Mouse (Mus musculus) lung, embryonic 16.5 days (tissue): Measurements from ENCODE around the gene Nap1l2. TPM values are rescaled to one million over a fixed set of nuclear protein-coding genes. Genes with fewer than 3 reads are reported as not detected.
"Not testable (repeated sequence)": the region's sequence is repeated elsewhere in the genome, so short reads cannot be mapped to it uniquely, and the experiment has no call there.

Source experiments
- ATAC-seq: fragments of 200-750 bp; cut with Nextera tagmentation; 2 replicates; pipeline ENCODE4 v1.8.0; 2017; ENCODE audit warnings: low read depth, mild to moderate bottlenecking, moderate library complexity
- H3K27ac ChIP-seq: fragments of 300-500 bp; sonication (generic); 2 replicates; pipeline ENCODE4 v1.5.1; 2014; ENCODE audit warnings: mild to moderate bottlenecking, control low read depth, low read length
- H3K27me3 ChIP-seq: fragments of 300-500 bp; sonication (generic); 2 replicates; pipeline ENCODE4 v1.6.1; 2014; ENCODE audit warnings: low read depth, low read length, mixed read lengths; ENCODE audit not compliant: control insufficient read depth, insufficient read depth
- H3K36me3 ChIP-seq: fragments of 300-500 bp; sonication (generic); 2 replicates; pipeline ENCODE4 v1.6.1; 2014; ENCODE audit warnings: low read length; ENCODE audit not compliant: control insufficient read depth, insufficient read depth
- H3K4me1 ChIP-seq: fragments of 300-500 bp; sonication (generic); replicated peaks from 2 replicates; pipeline ENCODE4 v1.6.1; 2014; ENCODE audit warnings: low read length, mixed read lengths; ENCODE audit not compliant: control insufficient read depth, insufficient read depth
- H3K4me2 ChIP-seq: fragments of 300-500 bp; sonication (generic); 2 replicates; pipeline ENCODE4 v1.6.1; 2014; ENCODE audit warnings: low read depth, low read length, control low read depth
- H3K4me3 ChIP-seq: fragments of 300-500 bp; sonication (generic); 2 replicates; pipeline ENCODE4 v1.5.1; 2014; ENCODE audit warnings: mild to moderate bottlenecking, low read length, control low read depth
- H3K9ac ChIP-seq: fragments of 300-500 bp; sonication (generic); 2 replicates; pipeline ENCODE4 v1.6.1; 2014; ENCODE audit warnings: low read length, control low read depth
- H3K9me3 ChIP-seq: fragments of 300-500 bp; sonication (generic); 2 replicates; pipeline ENCODE4 v1.6.1; 2016; ENCODE audit warnings: low read length; ENCODE audit not compliant: control insufficient read depth
- WGBS: fragments of 180-500 bp; shearing (Covaris S2); extraction: QIAGEN DNeasy Blood & Tissue Kit; methylation state at CpG from one replicate; pipeline ENCODE4 v1.1.7; 2014; 5-methylcytosine and 5-hydroxymethylcytosine counted together
- polyA plus RNA-seq: library from polyadenylated mRNA; unstranded; fragments of >200 nt; fragmentation: Nextera tagmentation; extraction: Ambion mirVana; gene quantifications from 2 replicates; pipeline ENCODE4 v1.2.1, GENCODE M21; 2015

Gene Nap1l2
- polyA plus RNA-seq: 0.96 and 1.1 TPM in 2 replicates

DNA sequence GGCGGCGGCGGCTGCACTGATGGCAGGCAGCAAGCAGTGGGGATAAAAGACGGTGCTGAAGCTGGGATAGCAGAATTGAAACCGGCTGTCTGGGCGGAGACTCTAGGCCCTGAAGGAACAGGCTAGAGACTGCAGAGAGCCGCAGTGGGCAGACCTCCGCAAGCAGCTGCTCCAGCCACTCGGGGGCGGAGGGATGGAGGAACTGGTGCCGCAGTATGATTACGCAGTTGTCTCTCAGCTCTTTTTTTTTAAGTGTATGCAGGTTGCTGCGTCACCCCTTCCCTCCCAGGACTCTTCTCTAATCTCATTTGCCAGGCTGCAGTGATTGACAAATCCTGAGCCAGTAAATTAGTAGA is at the start of gene Nap1l2:
Gene Nap1l2, minus strand, starts transcription at position 210 of the 356 bp plus-strand sequence.
- no peaks in the 10 kb centered on the region for H3K9me3 ChIP-seq
- no peak within 1 kb of the TSS for H3K27ac ChIP-seq
- H3K27me3 ChIP-seq: peaks cover 14% of the 10 kb centered on the region
- peak within 1 kb of the TSS; percentile 55 for H3K4me2 ChIP-seq
- H3K4me3 ChIP-seq: peak within 1 kb of the TSS; percentile 49
- ATAC-seq: peak; percentile 52; the same call in 1 of the 2 replicates
- 13% methylated on average over 13 of the region's 13 CpGs for WGBS
- no peaks in the 10 kb centered on the region for H3K4me1 ChIP-seq
- peak within 1 kb of the TSS; percentile 28; the same call in 1 of the 2 replicates for H3K9ac ChIP-seq
- no peaks in the 10 kb centered on the region for H3K36me3 ChIP-seq

DNA sequence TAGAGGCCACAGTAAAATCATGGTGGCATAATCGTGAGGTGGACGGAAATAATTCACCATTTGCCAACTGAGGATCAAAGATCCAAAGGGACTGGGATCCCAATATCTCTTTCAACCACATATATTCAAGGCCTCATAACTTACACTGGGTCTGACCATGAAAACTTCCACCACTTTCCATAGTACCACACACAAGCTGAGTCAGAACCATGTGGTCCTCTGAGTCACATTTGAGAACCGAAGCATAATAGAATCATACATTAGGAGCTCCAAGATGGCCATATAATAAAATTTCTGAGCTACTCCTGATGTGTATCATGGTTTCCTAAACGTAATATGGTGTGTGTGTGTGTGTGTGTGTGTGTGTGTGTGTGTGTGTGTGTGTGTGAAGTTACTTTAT is 28.8 kb upstream of the Nap1l2 start:
- H3K9me3 ChIP-seq: no peaks in the 10 kb centered on the region
- H3K36me3 ChIP-seq: no peaks in the 10 kb centered on the region
- no peak overlapping the region for H3K27ac ChIP-seq
- no peak overlapping the region for H3K9ac ChIP-seq
- no peak overlapping the region for H3K4me3 ChIP-seq
- WGBS: 76% methylated on average over 4 of the region's 4 CpGs
- no peaks in the 10 kb centered on the region; the same call in 1 of the 2 replicates for H3K27me3 ChIP-seq
- no peaks in the 10 kb centered on the region for H3K4me1 ChIP-seq
- no peak overlapping the region for H3K4me2 ChIP-seq
- no peak for ATAC-seq

- Histone ChIP-seq H3K9ac (no peak overlapping the region), H3K27me3 (peaks cover 14% of the 10 kb centered on the region), H3K4me1 (no peaks in the 10 kb centered on the region), H3K9me3 (no peaks in the 10 kb centered on the region), H3K27ac (no peak overlapping the region), H3K4me2 (peak overlapping the region; percentile 55), H3K4me3 (peak overlapping the region; percentile 49; the same call in 1 of the 2 replicates), H3K36me3 (no peaks in the 10 kb centered on the region)
- 36% methylated on average over 1 of the region's 1 CpGs for WGBS
- no peak for ATAC-seq
Measured at GRCm38 (mm10) chrX:103186829-103187228, 389 bp upstream of the Nap1l2 start.

- Histone ChIP-seq H3K4me3 (peak overlapping the region; percentile 49), H3K27me3 (peaks cover 14% of the 10 kb centered on the region), H3K4me2 (peak overlapping the region; percentile 55), H3K9ac (peak overlapping the region; percentile 28; the same call in 1 of the 2 replicates), H3K4me1 (no peaks in the 10 kb centered on the region), H3K9me3 (no peaks in the 10 kb centered on the region), H3K36me3 (no peaks in the 10 kb centered on the region), H3K27ac (no peak overlapping the region)
- ATAC-seq: no peak
- WGBS: 17% methylated on average over 20 of the region's 20 CpGs
Measured at GRCm38 (mm10) chrX:103185781-103186430, 534 bp downstream of the Nap1l2 start.

DNA sequence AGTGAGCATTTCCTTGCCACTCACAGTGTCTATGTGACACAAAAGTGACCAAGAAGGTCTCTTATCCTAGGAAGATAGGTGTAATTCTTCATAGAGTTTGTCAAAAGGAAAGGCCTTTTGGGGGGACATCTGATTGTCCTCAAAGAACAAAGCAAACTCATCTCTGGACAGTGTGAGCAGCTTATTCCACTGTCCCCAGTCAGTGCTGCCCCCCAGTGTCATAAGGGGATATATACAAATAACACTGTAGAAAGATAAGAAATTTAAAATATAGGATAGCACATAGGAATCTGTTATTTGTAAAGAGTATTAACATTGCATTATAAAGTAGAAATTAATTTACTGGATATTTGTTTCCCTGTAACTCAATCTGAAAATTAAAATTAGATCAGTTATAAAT is 2.9 kb downstream of the Nap1l2 start:
- ATAC-seq: no peak
- Histone ChIP-seq H3K27me3 (peaks cover 14% of the 10 kb centered on the region), H3K4me2 (no peak overlapping the region), H3K4me1 (no peaks in the 10 kb centered on the region), H3K9me3 (no peaks in the 10 kb centered on the region), H3K9ac (no peak overlapping the region), H3K4me3 (no peak overlapping the region), H3K36me3 (no peaks in the 10 kb centered on the region), H3K27ac (no peak overlapping the region)

- Histone ChIP-seq H3K4me2 (no peak overlapping the region), H3K9me3 (no peaks in the 10 kb centered on the region), H3K4me3 (no peak overlapping the region), H3K27me3 (peaks cover 3% of the 10 kb centered on the region), H3K27ac (no peak overlapping the region), H3K9ac (no peak overlapping the region), H3K4me1 (no peaks in the 10 kb centered on the region), H3K36me3 (no peaks in the 10 kb centered on the region)
- ATAC-seq: no peak
- WGBS: 78% methylated on average over 4 of the region's 4 CpGs
Measured at GRCm38 (mm10) chrX:103179771-103180558, 6.5 kb downstream of the Nap1l2 start.

DNA sequence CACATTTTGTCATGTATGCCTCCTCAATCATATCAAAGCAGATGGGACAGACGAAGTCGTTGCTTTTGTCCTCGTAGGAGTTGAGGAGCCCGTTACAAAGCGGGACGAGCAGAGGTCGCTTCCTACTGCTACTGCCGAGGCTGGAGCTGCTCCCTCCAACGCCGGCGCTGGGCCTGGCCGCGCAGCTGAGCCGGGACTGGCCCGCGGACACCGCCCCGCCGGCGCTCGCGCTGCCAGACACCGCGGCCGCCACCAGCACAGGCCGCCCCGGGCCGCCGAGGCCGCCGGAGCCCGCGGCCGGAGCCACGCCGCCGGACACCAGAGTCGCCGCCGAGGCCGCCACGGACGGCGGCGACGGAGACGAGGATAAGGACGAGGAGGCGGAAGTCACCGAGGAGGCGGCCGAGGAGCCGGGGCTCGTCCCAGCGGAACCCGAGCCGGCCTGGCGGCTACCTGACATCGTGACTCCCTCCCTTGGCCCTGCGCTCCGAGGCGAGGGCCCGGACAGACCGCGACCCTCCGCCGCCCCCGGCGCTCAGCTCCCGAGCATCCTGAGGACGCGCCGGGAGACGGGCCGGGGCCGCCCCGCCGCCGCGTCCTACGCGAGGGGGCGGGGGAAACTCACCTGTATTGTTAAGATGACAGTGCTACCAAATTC is 21.4 kb downstream of the Nap1l2 start:
- not testable (repeated sequence) for H3K36me3 ChIP-seq, H3K4me1 ChIP-seq, H3K9me3 ChIP-seq, H3K27me3 ChIP-seq, H3K9ac ChIP-seq, H3K27ac ChIP-seq
- 24% methylated on average over 35 of the region's 83 CpGs for WGBS
- H3K4me3 ChIP-seq: peak overlapping the region; percentile 35
- ATAC-seq: peak; percentile 94
- peak overlapping the region; percentile 48 for H3K4me2 ChIP-seq

DNA sequence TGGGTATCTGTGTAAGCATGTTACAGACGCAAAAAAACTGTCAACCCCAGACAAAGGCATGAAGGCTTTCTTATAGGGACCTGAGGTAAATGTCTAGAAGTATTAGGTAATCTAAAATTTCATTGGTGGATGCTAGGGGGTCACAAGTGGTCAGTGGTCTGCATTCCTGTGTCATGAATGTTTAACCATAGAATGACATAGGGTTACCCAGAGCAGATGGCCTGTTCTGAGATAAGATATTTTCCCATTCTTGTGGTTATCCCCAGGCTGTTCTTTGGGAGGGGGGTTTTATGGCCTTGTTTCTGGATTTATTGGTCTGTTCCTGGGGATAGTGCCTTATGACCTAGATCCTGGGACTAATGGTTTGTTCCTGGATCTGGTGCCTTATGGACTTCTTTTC is 30.3 kb downstream of the Nap1l2 start:
- no peak for ATAC-seq
- Histone ChIP-seq H3K4me2 (no peak overlapping the region), H3K9me3 (no peaks in the 10 kb centered on the region), H3K27me3 (no peaks in the 10 kb centered on the region; the same call in none of the 2 replicates), H3K27ac (no peak overlapping the region), H3K4me1 (no peaks in the 10 kb centered on the region), H3K9ac (no peak overlapping the region), H3K4me3 (no peak overlapping the region), H3K36me3 (no peaks in the 10 kb centered on the region)
- 24% methylated on average over 1 of the region's 1 CpGs for WGBS

DNA sequence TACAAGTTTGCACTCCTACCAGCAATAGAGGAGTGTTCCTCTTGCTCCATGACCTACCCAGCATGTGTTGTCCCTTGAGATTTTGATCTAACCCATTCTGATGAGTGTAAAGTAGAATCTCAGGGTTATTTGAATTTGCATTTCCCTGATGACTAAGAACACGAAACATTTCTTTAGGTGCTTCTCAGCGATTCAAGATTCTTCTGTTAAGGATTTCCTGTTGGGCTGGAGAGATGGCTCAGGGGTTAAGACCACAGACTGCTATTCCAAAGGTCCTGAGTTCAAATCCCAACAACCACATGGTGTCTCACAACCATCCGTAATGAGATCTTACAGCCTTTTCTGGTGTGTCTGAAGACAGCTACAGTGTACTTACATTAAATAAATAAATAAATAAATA is 47.9 kb downstream of the Nap1l2 start:
- WGBS: 79% methylated on average over 3 of the region's 3 CpGs
- H3K27me3 ChIP-seq: no peaks in the 10 kb centered on the region
- no peak overlapping the region for H3K4me2 ChIP-seq
- no peak overlapping the region for H3K4me3 ChIP-seq
- H3K4me1 ChIP-seq: no peaks in the 10 kb centered on the region
- no peaks in the 10 kb centered on the region for H3K9me3 ChIP-seq
- H3K36me3 ChIP-seq: no peaks in the 10 kb centered on the region
- no peak overlapping the region for H3K27ac ChIP-seq
- ATAC-seq: no peak
- H3K9ac ChIP-seq: no peak overlapping the region
